Mouse (Mus musculus) urinary bladder, postnatal 14 days (tissue): ENCODE results near the gene Fbxo31.

Source experiments
- DNase-seq: peaks from one replicate; pipeline ENCODE4 v3.0.0; 2021; ENCODE audit warnings: low spot score

Fbxo31 gene

DNA sequence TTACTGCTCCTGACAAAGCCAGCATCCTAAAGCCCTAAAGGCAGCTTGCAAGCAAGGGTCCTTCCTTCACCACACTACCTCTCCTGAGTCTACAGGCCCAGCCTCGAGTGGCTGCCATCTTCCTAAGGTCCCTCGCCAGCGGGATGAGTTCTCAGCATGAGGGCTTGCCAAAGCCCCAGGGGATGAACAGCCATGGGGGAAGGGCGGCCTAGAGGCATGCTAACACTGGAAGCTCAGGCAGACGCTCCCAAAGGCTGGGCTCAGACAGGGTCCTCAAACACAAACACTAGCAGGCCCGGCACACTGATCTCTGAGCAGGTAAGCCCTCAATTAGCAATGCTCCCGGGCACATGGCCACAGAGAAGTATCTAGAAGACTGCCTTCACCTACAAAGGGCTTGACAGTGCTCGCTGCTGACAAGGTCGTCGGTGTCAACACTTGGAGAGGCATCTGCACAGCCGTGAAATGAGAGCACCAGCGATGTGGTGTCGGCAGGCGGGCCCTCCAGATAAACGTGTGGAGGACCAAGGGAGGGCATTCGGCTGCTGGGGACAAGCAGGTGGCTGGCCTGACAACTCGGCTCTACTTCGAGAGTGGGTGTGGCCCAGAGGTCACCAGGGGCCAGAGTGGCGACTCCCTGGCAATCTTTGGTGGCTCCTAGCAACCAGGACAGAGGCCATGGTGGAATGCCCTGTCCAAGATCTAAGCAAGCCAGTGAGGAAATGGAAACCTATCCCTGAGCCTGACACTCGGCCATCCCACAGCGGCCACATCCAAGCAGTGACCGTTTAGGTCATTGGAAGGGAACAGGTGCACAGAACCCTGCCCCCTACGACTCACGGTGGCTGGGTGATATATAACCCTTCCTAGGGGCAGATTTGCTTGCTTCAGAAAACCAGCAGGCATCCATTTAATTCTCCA lies 27.3 kb downstream of the Fbxo31 start:
- no peak for DNase-seq

DNA sequence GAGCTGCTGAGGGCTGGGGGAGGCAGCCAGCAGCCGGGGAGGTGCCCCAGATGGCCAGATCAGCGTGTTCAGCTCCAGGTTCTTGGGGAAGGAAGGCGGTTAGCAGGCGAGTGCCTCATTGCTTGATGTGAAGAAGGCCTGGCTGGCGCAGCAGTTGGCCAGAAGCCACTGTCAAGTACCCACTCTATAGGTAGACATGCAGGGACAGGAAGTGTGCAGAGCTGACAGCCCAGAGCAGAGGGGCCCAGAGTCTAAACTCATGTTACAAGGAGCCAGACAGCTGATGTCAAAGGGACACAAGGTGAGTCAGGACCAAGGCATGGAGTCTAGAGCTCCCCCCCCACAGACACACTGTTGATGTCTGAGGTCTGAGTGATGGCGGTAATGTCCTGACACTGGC lies 28.6 kb downstream of the Fbxo31 start:
- DNase-seq: no peak

DNA sequence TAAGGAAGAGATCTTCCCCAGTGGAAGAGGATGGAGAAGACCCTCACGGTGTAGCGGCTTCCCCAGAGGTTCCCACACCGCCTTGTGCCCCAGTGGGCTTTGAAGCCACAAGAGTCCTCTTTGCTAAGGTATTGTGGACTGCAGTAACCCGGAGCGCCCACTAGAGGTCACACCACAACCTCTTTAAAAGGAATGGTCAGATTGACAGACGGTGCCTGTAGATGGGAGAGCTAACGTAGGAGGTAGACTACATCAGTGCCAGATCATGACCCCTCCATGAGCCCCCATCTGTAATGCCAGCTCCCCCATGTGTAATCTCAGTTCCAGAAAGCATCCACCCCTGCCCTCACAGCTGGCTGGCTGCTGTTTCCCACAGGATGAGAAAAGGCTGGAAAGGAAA lies 31.5 kb downstream of the Fbxo31 start:
- peak; percentile 72 for DNase-seq

DNA sequence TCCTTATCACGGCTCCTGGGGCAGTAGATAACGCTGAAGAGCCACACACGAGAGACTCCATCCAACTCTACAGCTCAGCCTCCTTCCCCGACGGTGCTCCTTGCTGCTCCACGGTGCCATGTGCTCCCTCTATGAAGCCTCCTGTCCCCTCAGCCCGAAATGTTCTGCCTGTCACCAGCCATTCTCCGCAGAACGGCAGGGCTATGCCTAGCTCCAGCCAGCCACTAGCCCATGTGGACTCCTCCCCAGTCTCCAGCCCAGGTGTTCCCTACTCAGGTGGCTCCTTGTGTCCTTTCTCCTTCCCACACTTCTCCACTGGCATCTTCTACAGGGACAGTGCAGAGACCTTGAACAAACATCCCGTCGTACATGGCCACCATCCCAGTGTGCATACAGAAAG lies 33.7 kb downstream of the Fbxo31 start:
- no peak for DNase-seq

DNA sequence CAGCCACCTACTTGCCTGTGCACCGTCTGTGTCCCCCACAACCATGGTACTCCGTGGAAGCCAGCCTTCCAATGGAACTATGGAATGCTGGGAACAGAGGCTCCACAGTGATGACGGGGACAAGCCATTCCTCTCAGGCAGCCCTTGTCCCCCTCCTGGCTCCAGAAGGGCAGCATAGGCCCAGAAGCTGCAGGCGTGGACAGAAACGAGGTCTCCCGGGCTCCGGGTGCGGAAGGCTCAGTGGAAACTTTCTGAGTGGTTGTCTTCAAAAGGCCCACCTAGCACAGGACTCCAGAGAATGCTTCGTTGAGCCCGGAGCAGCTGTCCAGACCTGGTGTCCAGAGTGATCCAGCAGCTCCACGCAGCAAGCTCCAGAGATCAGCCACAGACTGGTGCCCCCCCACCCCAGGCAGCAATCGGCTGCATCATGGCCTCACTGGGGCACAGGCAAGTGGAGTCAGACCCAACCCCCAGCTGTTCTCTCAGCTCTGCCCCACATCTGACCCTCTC lies 34.3 kb downstream of the Fbxo31 start, which contains the start of gene 1700018B08Rik:
Gene 1700018B08Rik (minus strand): TSS at position 45 of the 510 bp plus-strand sequence.
- DNase-seq: no peak

DNA sequence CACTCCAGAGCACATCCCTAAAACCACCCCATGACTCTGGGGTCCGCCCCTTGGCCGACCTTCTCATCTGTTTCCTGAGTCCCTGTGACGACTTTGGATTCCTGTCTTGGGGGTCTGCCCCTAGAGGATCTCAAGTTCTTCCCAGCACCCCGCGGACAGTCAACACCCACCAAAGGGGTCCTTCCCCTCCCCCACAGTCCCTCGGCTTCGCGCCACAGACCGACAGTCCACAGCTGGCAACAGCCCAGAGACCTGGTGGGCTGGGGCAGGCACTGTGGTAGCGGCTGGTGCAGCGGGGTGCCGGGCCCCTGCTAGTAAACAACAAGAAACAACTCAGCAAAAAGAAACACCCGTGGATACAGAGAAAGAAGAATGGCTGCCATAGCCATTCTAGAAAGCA lies 35.7 kb downstream of the Fbxo31 start:
- DNase-seq: no peak

DNA sequence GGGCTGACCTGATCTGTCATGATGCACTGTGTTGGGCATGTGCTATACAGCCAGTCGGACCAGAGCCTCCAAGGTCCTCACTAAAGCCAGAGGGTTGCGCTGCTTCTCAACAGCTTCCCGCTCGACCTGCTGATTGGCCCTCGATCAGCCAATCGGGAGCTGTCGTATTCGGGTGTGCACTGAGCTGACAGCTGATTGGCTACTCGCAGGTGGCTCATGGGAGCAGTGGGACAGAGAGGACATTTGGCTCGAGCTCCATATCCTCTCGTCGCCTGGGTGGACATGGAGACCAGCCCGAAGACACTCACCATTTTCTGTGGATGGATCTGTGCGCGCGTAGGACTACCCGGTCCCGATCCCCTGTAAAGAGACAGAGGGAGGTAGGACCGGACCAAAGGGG lies 36.7 kb downstream of the Fbxo31 start:
- DNase-seq: no peak

DNA sequence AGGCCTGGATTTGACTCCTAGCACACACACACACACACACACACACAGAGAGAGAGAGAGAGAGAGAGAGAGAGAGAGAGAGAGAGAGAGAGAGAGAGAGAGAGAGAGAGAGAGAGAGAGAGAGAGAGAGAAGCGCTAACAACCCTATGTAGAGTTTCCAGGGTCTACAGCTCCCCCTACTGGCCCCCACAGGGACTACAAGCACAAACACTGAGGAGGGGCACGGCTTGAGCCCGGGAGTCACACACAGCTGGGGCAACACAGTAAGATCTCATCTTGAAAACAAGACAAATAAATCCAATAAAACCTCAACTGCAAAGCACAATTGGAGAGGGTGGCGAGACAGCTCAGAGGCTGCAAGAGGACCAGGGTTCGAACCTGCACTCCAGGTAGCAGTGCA lies 46.2 kb downstream of the Fbxo31 start:
- DNase-seq: no peak

DNA sequence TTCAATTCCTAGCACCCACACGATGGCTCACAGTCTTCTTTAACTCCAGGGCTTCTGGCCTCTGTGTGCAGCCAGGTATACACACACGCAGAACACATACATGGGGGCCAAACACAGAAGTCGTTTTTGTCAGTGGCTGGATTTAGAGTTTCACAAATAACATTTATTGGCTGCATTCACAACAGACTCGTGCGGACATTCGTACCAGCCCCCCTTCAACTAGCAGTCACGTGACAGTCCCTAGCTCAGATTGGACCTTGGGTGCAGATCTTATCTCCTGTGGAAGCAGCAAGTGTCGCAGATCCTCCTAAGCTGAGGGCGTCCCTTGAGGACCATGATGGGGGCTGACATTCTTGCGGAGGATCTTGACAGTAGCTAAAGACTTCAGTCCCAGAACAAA lies 48.0 kb downstream of the Fbxo31 start:
- no peak for DNase-seq

DNA sequence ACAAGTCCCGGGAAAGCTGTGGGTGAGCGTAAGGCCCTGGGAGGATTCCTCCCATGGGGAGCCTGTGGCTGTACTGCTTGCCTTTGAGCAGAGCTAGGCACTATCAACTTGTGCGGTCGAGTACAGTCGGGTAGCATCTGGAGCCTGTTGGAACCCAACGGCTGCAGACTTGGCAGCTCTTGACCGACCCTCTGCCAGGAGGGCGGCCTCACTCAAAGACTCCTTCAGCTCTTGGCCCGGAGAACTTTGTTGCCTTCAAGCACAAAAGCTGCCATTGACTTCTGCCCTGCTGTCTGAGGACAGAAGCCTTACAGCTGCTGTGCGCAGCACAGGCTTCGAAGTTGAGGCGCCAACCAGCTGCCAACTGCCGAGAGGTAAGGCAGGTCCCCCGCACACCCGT lies 49.8 kb downstream of the Fbxo31 start:
- no peak for DNase-seq

DNA sequence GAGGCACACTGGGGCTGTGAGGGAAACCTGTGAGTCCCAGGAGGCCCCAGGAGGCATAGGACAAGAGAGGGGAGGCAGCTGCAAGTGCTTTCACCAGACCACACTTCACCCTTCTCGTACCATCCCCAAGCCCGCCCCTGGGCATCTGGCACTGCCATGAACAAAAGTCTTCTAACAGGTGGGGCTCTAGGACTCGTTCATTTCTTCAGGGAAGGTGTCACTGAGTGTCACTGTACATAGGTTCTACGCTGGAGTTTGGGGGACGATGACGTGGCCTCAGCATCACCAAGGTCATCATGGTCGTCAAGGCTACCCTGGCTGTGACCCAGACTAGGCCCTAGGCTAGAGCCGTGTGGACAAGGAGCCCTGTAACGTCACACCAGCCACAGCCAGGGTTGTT lies 50.9 kb downstream of the Fbxo31 start:
- no peak for DNase-seq

DNA sequence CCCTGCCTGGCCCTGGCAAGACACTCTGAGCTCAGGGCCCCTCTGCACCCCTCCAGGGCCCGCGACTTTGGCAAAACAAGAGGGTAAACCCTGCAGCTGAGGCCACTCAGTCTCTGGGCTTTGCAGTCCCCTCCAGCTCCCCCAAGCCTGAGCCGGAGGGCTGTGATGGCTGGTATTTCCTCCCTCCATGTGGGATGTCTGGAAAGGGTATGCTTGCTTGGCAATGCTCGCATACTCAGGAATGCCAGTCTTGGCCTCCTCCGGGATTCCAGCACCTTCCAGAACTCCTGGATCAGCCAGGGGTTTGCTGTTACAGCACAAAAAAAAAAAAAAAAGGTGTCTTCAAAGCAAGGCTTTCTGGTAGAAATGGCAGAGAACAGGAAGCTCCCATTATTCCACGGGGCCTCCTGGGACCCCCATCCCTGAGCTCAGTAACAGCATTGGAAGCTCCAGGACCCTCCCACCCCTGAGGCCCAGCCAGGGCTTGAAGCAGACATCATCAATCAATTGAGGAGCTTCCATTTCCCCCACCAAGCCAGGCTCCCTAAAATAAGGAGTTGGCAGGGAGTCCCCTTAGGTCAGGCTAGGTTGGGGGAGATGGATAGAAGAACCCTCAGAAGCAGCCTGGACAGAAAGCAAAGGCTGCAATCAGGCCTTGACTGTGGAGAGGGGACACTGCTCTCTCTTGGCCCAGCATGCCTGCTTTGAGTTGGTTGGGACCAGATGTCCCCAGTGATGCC lies 51.6 kb downstream of the Fbxo31 start:
- DNase-seq: no peak

DNA sequence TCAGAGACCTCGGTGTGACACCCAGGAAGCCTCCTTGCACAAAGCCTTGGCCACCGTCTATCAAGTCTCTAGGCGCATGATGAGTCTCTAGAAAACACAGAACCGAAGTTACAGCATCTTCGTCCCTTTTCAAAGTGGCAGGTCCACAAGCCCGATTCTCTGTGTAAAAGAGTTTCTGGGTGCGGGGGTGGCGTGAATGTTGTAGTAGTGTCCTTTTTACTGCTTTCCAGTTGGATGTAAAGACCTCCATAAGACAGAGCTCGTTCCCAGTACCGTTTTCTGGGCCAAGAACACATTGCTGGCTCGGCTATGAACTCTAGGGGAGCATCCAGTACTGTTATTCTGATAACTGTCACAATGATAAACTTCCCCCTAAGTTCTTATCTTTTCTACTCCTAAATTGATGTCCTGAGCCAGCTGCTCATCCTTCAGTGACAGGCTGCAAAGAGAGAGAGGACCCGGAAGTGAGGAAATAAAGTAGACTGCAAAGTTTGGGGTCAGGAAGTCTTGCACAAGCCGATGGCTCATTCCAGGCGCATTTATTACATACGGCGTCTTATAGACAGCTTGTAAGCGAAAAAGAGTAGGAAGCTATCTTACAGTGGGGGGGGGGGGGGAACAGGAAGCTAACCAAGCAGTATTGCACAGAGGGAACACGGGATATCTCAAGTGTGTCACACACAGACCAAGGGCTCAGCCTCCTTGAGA lies 53.3 kb downstream of the Fbxo31 start:
- DNase-seq: no peak

DNA sequence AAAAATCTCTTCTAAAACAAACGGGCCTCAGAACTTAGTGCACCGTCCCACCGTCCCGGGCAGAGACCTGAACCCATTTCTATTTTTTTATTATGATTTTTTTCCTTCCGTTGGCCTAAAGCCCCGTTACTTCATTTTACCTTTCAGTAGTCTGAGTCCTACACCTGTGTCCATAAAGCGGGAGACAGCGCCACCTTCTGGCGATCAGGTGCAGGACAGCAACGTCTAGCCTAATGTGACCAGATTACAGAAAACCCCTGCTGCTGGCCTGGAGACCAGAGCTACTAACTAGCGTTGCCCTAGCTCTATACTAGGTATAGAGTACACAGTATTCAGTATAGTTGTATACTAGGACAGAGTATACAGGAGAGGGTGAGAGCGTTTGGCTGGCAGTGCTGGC lies 65.2 kb downstream of the Fbxo31 start:
- peak; percentile 84 for DNase-seq

DNA sequence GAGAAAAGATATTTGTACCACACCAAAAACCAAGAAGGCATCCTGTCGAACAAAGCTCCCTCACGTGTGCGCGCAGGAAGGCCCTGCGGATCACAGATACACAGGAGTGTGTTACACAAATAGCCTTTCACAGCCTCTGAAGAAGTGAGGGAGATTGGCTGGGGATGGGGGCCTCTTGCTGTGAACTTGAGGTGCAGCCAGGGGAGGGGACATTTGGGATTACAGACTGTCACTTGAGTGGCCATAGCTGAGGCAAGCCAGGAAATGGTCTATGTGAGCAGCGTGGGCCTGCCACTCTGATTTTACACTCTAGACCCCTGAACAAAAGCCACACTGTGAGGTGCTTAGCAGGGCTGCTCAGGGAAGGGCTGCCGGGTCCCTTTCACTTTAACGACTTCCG lies 66.9 kb downstream of the Fbxo31 start:
- no peak for DNase-seq
